Mouse (Mus musculus) stomach, postnatal 0 days (tissue): Measurements from ENCODE around the gene Chrm3. TPM values are rescaled to one million over a fixed set of nuclear protein-coding genes. Genes with fewer than 3 reads are reported as not detected.

ENCODE experiments used
- ATAC-seq: fragments of 200-750 bp; cut with Nextera tagmentation; 2 replicates; pipeline ENCODE4 v1.8.0; 2017; ENCODE audit not compliant: low FRiP score, low TSS enrichment
- DNase-seq: peaks from one replicate; pipeline ENCODE4 v3.0.0-alpha.2; 2016; ENCODE audit warnings: low spot score
- H3K27ac ChIP-seq: fragments of 300-500 bp; sonication (generic); replicated peaks from 2 replicates; pipeline ENCODE4 v1.5.1; 2014; ENCODE audit warnings: mild to moderate bottlenecking, control low read depth
- H3K27me3 ChIP-seq: fragments of 300-500 bp; sonication (generic); 2 replicates; pipeline ENCODE4 v1.6.1; 2014; ENCODE audit warnings: low read length; ENCODE audit not compliant: control insufficient read depth, insufficient read depth
- H3K36me3 ChIP-seq: fragments of 300-500 bp; sonication (generic); 2 replicates; pipeline ENCODE4 v1.6.1; 2014; ENCODE audit warnings: low read length, mixed read lengths; ENCODE audit not compliant: control insufficient read depth, insufficient read depth
- H3K4me1 ChIP-seq: fragments of 300-500 bp; sonication (generic); replicated peaks from 2 replicates; pipeline ENCODE4 v1.6.1; 2014; ENCODE audit warnings: antibody characterized with exemption; ENCODE audit not compliant: control insufficient read depth, insufficient read depth
- H3K4me2 ChIP-seq: fragments of 300-500 bp; sonication (generic); replicated peaks from 2 replicates; pipeline ENCODE4 v1.6.1; 2014; ENCODE audit warnings: low read depth, mild to moderate bottlenecking, control low read depth, moderate library complexity
- H3K4me3 ChIP-seq: fragments of 300-500 bp; sonication (generic); 2 replicates; pipeline ENCODE4 v1.5.1; 2014; ENCODE audit warnings: low read depth, low read length, control low read depth
- H3K9ac ChIP-seq: fragments of 300-500 bp; sonication (generic); 2 replicates; pipeline ENCODE4 v1.6.1; 2014; ENCODE audit warnings: mild to moderate bottlenecking, low read length, control low read depth, mixed read lengths
- H3K9me3 ChIP-seq: fragments of 300-500 bp; sonication (generic); 2 replicates; pipeline ENCODE4 v1.6.1; 2016; ENCODE audit warnings: low read length; ENCODE audit not compliant: control insufficient read depth
- CTCF ChIP-seq: IDR thresholded peaks from 2 replicates; pipeline ENCODE4 v1.5.1; 2016; ENCODE audit warnings: antibody characterized with exemption, low read depth, mild to moderate bottlenecking, moderate library complexity
- EP300 ChIP-seq: optimal IDR thresholded peaks from 2 replicates; pipeline ENCODE3; 2016; ENCODE audit warnings: antibody characterized with exemption
- WGBS: fragments of 180-500 bp; shearing (Covaris S2); extraction: QIAGEN DNeasy Blood & Tissue Kit; methylation state at CpG from one replicate; pipeline ENCODE4 v1.1.7; 2014; 5-methylcytosine and 5-hydroxymethylcytosine counted together
- polyA plus RNA-seq: library from polyadenylated mRNA; unstranded; fragments of >200 nt; fragmentation: Nextera tagmentation; extraction: Ambion mirVana; gene quantifications from 2 replicates; pipeline ENCODE4 v1.2.1, GENCODE M21; 2015

The Chrm3 gene
- polyA plus RNA-seq, 1 experiment from 2014 or later = 1.6 TPM

GRCm38 (mm10) chr13:9888284-9888683, 472.4 kb downstream of the Chrm3 start:
- H3K9me3 ChIP-seq = no peaks in the 10 kb centered on the region
- H3K27ac ChIP-seq = no peak overlapping the region
- no peak for DNase-seq
- H3K4me2 ChIP-seq = no peak overlapping the region
- no peak for ATAC-seq
- TF ChIP-seq EP300 (no peak), CTCF (no peak)
- H3K4me3 ChIP-seq = no peak overlapping the region
- H3K9ac ChIP-seq = no peak overlapping the region
- 66% methylated on average over 5 of the region's 5 CpGs for WGBS
- H3K27me3 ChIP-seq = no peaks in the 10 kb centered on the region
- no peaks in the 10 kb centered on the region for H3K36me3 ChIP-seq
- no peaks in the 10 kb centered on the region for H3K4me1 ChIP-seq

DNA sequence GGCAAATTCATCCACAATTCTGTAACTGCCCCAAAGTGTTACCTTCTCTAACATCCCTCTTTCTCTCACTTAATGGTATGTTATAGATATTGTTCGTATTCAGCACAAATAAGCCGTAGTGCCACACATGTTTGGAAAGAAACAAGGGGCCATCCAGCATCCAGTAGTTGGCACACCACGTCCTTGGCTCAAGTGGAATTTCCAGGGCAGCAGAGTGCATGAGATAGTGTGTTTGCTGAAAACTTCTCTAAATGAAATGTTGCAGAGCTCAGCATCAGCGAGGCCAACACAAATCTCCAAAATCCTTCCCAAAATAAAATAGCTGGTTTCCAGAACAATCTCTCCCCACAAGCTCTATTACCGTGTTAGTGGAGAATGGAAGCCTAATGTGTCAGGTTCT, 473.4 kb downstream of the Chrm3 start:
- no peak for TF ChIP-seq CTCF
- no peak for TF ChIP-seq EP300
- ATAC-seq = no peak
- no peaks in the 10 kb centered on the region for H3K4me1 ChIP-seq

GRCm38 (mm10) chr13:9886465-9887135, 474.0 kb downstream of the Chrm3 start:
- H3K9me3 ChIP-seq = no peaks in the 10 kb centered on the region
- no peaks in the 10 kb centered on the region for H3K36me3 ChIP-seq
- WGBS = 54% methylated on average over 6 of the region's 6 CpGs
- no peak overlapping the region for H3K9ac ChIP-seq
- no peak overlapping the region for H3K4me2 ChIP-seq
- H3K4me3 ChIP-seq = no peak overlapping the region
- ATAC-seq (no peak), DNase-seq (no peak)
- H3K4me1 ChIP-seq = no peaks in the 10 kb centered on the region
- no peak overlapping the region for H3K27ac ChIP-seq
- H3K27me3 ChIP-seq = no peaks in the 10 kb centered on the region
- no peak for TF ChIP-seq EP300
- no peak for TF ChIP-seq CTCF

More for the DNA sequence above, 473.4 kb downstream of the Chrm3 start:
- H3K9me3 ChIP-seq = no peaks in the 10 kb centered on the region
- H3K27me3 ChIP-seq = no peaks in the 10 kb centered on the region
- no peak overlapping the region for H3K9ac ChIP-seq
- no peak for DNase-seq
- H3K36me3 ChIP-seq = no peaks in the 10 kb centered on the region
- H3K4me2 ChIP-seq = no peak overlapping the region
- no peak overlapping the region for H3K4me3 ChIP-seq
- 68% methylated on average over 5 of the region's 5 CpGs for WGBS
- H3K27ac ChIP-seq = no peak overlapping the region

DNA sequence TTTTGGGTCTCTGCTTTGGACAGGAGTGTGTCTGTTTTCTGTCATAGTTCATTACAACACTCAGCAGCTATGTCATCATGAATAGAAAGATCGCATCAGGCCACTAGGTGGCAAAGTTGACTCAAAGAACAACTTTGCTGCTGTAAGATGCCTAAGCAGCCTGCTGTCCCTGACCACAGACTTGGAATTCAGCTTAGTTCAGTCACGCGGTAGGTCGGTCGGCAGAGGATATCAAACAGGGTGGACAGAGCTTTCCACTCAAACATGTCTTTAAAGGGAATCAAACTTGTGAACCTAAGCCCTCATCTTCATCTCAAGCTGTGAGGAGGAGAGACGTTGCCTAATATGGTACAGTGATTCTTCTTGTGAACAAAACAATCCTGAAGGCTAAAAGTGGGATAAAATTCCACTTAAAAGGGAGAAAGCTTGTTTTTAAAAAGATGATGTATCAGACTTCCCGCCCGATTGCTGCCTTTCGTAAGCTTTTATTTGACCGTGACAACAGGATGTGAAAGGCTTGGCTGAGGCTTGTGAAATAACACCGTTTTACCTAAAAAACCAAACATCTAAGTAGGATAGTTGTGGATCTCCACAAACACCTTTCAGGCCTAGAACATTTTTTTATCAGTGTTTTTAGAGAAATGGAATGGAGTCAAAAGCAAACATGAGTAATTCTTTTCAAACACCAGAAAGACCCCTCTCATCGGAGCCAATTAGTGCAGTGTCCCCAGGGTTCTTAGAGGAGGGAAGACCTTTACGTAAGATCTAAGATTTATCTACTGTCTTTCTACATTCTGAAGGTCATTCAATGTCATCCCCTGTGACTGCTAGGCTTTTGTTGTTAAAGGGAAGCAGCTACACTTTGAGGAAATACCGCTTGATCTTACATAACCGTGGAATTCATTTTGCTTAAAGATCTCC, 478.0 kb downstream of the Chrm3 start:
- Histone ChIP-seq H3K4me3 (no peak overlapping the region), H3K27me3 (no peaks in the 10 kb centered on the region), H3K36me3 (no peaks in the 10 kb centered on the region), H3K9ac (no peak overlapping the region), H3K27ac (no peak overlapping the region), H3K9me3 (no peaks in the 10 kb centered on the region), H3K4me2 (no peak overlapping the region), H3K4me1 (no peaks in the 10 kb centered on the region)
- TF ChIP-seq EP300 = no peak
- TF ChIP-seq CTCF = peak; percentile 93
- ATAC-seq (peak; percentile 84), DNase-seq (peak; percentile 66)
- WGBS = 32% methylated on average over 15 of the region's 15 CpGs

DNA sequence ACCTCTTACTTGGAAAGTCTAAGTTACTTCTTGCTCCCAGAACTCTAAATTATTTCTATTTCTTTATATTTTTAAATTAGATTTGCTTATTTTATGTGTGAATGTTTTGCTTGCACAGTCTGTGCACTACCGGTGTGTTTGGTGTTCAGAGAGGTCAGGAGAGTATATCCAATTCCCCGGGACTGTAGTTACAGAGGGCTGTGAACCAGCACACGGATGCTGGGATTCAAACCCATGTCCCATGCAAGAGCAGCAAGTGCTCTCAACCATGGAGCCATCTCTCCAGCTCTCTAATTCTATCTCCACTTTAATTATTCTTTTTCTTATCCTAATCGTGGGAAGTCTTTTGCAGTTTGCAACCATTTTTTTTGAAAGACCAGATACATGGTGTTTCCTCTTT, 478.7 kb downstream of the Chrm3 start:
- no peak for DNase-seq
- no peak for ATAC-seq
- Histone ChIP-seq H3K27ac (no peak overlapping the region), H3K4me1 (no peaks in the 10 kb centered on the region), H3K36me3 (no peaks in the 10 kb centered on the region), H3K9ac (no peak overlapping the region), H3K27me3 (no peaks in the 10 kb centered on the region), H3K4me2 (no peak overlapping the region), H3K9me3 (no peaks in the 10 kb centered on the region), H3K4me3 (no peak overlapping the region)
- no peak for TF ChIP-seq CTCF
- 35% methylated on average over 4 of the region's 4 CpGs for WGBS

DNA sequence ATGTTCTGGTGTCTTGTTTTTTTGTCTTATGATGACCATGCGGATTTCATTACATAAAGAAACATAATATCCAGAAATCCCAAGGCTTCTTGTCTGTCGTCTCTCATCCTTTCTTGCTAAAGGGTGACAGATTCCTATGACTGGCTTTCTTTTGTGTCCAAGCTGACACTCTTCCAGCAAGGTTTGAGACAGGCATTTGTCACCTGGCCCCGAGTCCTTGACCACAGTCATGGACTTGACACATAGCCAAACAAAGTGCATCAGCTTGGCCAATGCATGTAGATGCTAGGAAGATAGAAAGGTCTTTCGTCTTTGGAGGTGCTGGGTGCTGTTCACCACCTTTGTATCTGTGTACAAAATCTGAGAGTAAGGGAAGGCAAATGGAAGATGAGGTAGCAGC, 480.2 kb downstream of the Chrm3 start:
- Histone ChIP-seq H3K4me1 (no peaks in the 10 kb centered on the region), H3K9me3 (no peaks in the 10 kb centered on the region), H3K27me3 (no peaks in the 10 kb centered on the region), H3K9ac (no peak overlapping the region), H3K36me3 (no peaks in the 10 kb centered on the region), H3K4me3 (no peak overlapping the region), H3K4me2 (no peak overlapping the region), H3K27ac (no peak overlapping the region)
- TF ChIP-seq CTCF (no peak), EP300 (no peak)
- no peak for ATAC-seq
- WGBS = 87% methylated on average over 4 of the region's 4 CpGs
- no peak for DNase-seq
